Mouse (Mus musculus) heart, adult 8-10 months (tissue): ENCODE results near the gene Gm20388. TPM values are rescaled to one million over a fixed set of nuclear protein-coding genes. Genes with fewer than 3 reads are reported as not detected.
"Not testable (repeated sequence)": the region's sequence is repeated elsewhere in the genome, so short reads cannot be mapped to it uniquely, and the experiment has no call there.

Source experiments
- DNase-seq: peaks from one replicate; pipeline ENCODE4 v3.0.0; 2022; ENCODE audit warnings: low spot score
- total RNA-seq, 4 experiments: library from RNA; stranded (reverse); gene quantifications; 2 replicates each; pipeline ENCODE4 v1.2.4; 2022

Gm20388 gene
- total RNA-seq, 4 experiments from 2014 or later, result 4.2 to 6.7 TPM; not detected in 2

GRCm38 (mm10) chr8:120368191-120368590 lies 457.6 kb downstream of the Gm20388 start:
- DNase-seq, result not testable (repeated sequence)

- DNase-seq, result peak; percentile 85
These were observed 458.4 kb downstream of the Gm20388 start for GRCm38 (mm10) chr8:120368814-120369649.

DNA sequence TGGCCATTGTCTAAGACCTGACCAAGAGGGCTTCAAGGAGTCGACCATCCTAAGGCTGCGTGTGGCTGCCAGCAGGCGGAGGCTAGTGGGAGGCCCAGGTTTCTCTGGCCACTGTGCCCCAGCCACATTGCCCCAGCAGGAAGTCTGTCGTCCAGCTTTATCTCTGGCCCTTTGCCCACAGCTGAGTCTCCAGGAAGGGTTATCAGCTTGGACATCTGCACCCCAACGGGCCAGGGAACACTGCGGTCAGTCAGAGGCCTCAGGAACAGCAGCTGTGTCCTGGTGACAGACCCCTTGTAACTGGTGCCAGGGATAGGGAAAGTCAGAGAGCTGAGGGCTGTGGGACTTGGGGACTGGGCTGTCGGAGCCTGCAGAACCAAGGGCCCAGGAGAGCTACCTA lies 459.3 kb downstream of the Gm20388 start:
- peak; percentile 64 for DNase-seq

GRCm38 (mm10) chr8:120370461-120370860 lies 459.8 kb downstream of the Gm20388 start:
- no peak for DNase-seq

DNA sequence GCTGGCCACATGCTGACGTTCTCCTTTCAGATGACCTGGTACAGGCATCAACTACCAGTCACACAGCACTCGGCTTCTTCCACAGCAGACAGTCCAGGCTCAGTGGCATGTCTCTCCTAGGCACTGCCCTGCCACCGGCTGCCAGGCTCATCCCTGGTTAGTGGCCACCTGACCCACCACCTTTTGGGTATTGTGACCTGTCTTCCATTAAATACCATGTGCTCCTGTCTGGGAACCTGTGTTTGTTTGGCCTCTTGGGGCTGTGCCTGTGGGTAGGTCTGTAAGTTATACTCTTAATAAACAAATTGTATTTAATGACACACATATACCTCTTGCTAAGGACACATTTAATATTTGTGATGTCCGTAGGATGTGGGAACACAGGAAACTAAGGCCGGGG lies 460.5 kb downstream of the Gm20388 start:
- DNase-seq, result no peak

DNA sequence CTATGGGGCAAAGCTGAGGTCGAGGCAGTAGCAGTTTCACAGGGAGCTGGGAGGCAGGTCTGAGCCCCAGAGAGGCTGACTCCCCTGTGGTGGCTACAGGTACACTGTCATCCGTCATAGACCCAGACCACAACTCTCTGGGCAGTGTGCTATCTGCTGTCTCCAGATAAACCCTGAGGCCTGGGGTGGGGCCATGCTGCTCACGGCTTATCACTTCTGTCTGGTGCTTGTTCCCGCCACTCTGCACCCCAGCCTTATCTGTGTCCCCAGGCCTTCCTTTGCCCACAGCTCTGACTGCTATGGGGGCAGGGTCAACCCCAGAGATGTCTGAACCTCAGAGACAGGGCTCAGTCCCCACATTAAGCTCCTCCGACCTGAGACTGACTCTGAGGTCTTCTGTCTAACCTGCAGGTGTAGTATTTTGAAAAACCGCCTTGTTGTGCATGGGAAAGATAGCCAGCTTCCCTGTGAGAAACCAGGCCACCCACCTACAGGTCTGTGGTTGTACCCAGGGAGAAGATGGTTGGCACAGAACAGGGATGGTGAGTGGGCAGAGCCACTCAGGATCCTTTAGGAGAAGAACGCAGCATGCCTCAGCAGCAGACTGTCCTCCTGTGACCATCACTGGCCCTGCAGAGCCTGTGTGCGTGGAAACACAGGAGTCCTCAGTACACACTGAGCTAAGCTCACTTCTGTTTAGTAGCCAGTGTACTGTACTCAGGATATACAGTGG lies 461.2 kb downstream of the Gm20388 start:
- no peak for DNase-seq

GRCm38 (mm10) chr8:120372684-120373083 lies 462.0 kb downstream of the Gm20388 start:
- DNase-seq, result no peak

DNA sequence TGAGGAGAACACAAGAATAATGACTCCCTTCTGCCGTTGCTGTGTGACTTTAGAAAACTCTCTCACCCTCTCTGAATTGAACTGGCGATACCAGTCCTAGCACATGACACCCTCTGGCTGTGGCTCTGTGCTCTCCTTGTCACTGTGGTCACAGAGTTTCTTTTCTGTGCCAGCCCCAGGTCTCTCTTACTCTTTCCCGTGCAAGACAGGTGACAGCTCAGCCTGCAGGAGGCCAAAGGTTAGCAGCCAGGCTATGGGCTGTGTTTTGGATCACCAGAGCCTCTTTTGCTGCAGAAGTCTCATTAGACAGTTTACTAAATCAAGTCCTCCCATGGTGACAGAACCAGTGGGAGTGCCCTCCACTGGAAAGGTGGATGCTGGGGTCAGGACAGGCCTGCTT lies 463.0 kb downstream of the Gm20388 start:
- DNase-seq, result no peak

DNA sequence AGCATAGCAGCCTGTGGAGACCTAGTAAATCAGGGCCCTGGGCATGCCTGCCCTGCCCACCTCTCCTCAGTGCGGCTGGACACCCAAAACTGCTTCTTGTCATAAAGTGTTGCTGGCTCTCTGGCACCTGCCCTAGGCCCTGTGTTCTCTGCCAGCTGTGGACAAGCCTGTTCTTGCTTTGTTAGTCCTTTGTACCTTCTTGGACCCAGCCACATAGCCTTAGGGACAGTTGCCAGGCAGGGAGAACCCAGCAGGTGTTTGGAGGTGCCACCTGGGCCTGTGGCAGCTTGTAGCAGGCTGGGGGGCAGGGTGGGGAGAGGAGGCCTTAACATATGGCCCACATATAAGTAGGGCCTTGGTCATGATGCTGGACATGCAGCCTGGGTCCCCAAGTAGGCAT lies 463.4 kb downstream of the Gm20388 start:
- no peak for DNase-seq

DNA sequence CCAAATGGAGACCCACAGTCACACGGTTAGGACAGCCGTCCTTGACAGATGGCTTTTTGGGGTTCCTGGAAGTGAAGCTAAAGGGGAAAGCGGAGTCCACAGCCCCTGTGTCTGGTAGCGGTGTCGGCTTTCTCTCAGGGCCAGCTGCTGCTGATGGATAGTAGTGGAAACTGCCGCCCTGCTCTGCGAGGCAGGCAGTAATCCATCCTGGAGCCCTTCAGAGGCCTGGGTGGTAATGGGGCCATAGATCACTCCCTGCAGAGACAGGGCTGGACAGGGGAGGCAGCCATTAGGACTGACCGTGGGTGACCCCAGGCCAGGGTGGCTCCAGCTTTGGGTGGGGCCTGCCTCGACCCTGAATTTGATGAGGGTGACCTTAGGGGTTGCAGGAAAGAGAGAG lies 463.9 kb downstream of the Gm20388 start:
- no peak for DNase-seq

- DNase-seq, result no peak
These were observed 464.5 kb downstream of the Gm20388 start for GRCm38 (mm10) chr8:120375170-120375569.

- no peak for DNase-seq
These were observed 465.6 kb downstream of the Gm20388 start for GRCm38 (mm10) chr8:120376215-120376614.

DNA sequence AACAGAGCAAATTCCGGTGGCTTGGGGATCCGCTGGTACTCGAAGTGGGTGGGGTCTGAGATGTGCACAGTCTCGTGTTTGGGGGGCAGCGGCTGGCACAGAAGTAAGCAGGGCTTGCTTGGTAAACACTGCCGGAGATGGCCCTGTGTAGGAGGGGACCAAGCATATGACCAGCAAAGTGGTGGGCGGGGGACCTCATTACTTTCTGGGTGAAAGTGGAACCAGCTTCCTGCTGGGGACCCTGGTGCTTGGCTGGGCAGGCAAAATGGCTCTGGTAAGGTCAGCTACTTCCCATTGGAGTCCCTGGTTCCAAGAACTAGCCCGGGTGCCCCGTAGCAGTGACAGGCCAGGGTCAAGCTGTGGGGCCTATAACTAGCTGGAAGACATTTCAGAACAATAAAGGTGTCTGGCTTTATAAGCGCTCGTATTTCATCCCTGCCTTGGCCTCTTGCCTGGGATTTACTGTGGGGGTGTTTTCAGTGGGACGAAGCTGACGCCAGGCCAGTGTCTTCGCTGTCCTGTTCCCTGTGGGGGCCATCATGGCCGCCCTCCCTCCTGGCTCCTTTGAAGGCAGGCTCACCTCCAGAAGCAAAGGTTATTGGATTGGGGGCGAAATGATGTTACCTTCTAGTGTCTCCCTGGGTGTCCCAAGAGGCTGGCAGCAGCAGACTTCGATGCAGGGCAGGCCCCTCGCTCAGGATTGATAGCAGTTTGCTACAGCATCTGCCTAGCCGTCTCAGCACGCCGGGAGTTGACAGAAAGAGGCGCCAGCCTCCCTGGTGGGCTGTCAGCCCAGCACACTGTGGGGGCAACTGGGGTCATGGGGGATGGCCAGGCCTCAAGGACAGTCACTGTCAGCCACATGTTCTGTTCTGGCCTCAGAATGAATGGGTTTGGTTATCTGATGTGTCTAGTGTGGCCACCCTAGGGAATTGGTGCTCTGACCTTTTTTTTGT lies 466.5 kb downstream of the Gm20388 start:
- no peak for DNase-seq

DNA sequence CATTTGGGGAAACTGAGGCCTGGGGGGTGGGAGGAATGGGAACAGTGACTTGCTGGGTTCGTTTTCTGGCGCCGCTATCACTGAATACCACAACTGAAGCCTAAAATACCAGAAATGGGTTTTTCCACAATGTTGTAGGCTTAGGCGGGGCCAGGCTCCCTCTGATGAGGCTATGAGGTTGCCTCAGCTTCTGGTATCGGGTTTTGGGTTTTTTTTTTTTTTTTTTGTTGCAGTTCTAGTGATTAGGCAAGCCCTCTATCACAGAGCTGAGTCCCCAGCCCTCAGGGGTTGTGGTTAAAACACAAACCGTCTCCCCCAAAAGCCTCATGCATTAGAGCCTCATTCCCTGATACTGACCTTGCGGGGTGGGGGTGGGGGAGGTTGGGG lies 467.2 kb downstream of the Gm20388 start:
- DNase-seq, result no peak

- peak; percentile 48 for DNase-seq
These were observed 467.7 kb downstream of the Gm20388 start for GRCm38 (mm10) chr8:120378306-120378705.

DNA sequence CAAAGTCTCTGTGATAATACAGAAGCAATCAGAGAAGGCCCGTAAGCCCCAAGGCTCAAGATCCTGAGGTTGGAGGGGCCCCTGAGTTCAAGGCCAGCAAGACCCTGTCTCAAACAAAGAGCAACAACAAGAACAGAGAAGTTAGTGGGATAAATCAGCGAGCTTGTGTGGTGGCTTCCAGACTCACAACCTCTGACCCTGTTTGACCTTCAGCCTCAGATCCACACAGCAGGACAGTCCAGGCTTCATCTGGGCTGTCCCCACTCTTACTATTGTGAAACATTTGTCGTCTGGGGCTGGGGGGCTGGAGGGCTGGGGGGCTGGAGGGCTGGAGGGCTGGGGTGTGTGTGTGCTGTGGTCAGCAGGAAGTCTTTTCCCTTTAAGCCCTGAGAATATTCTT lies 468.4 kb downstream of the Gm20388 start:
- no peak for DNase-seq

GRCm38 (mm10) chr8:120381865-120382264 lies 471.2 kb downstream of the Gm20388 start:
- DNase-seq, result no peak

- peak; percentile 79 for DNase-seq
These were observed 472.0 kb downstream of the Gm20388 start for GRCm38 (mm10) chr8:120382436-120383203.

DNA sequence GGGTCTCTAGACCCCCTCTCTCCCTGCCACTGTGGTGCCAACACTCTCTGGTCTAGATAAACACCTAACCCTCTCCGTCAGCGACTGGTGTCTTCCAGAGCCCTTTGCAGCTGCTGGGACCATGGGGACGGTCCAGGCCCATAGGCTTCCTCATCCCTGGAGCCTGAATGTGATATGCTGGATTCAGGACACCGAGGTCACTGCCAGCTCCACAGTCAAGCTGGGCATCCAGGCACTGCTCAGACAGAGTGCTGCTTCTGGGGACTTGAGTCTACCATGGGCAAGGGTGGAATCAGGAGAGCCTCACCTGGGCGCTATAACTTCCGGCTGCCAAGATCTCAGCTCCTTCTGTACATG lies 472.5 kb downstream of the Gm20388 start:
- no peak for DNase-seq

DNA sequence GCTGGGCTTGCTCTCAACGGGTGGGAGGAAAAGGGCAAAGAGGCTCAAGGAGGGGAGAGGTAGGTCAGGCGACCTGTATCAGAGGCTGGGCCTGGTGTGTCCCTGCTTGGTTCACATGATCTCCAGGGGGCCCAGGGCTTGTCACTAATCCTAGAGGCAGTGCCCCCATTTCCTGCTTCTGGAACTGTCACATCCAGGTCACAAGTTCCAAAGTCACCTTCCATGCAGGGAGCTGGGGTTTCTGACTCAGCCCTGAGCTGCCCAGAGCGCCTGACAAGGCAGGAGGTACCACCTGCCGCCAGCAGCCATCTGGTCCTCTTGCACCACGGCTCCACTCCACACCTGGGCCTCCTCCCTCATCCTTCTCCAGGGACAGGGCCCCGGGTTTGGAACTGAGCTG lies 473.1 kb downstream of the Gm20388 start:
- no peak for DNase-seq

DNA sequence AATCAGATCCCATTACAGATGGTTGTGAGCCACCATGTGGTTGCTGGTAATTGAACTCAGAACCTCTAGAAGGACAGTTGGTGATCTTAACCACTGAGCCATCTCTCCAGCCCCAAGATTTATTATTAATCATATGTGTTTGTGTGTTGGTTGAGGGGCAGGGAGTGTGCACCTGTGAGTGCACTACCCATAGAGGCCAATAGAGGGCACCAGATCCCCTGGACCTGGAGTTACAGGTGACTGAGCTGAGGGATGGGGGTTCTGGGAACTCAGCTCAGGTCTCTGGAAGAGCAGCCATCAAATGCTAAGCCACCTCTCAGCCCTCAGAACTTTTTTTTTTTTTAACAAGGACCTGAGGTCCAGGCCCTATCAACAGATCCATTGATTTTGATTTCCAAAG lies 474.1 kb downstream of the Gm20388 start:
- DNase-seq, result no peak
